Mouse (Mus musculus) layer of hippocampus, postnatal 36 days (tissue): Measurements from ENCODE around the gene Map4k5. TPM values are rescaled to one million over a fixed set of nuclear protein-coding genes. Genes with fewer than 3 reads are reported as not detected.

Experiments used
- DNase-seq, 2 experiments: peaks; one replicate each; pipeline ENCODE4 v3.0.0; 2022
- total RNA-seq, 2 experiments: library from RNA; stranded (reverse); gene quantifications; 2 replicates each; pipeline ENCODE4 v1.2.3; 2021

Map4k5 gene
- total RNA-seq, 2 experiments from 2014 or later: 46.8 to 50.3 TPM

DNA sequence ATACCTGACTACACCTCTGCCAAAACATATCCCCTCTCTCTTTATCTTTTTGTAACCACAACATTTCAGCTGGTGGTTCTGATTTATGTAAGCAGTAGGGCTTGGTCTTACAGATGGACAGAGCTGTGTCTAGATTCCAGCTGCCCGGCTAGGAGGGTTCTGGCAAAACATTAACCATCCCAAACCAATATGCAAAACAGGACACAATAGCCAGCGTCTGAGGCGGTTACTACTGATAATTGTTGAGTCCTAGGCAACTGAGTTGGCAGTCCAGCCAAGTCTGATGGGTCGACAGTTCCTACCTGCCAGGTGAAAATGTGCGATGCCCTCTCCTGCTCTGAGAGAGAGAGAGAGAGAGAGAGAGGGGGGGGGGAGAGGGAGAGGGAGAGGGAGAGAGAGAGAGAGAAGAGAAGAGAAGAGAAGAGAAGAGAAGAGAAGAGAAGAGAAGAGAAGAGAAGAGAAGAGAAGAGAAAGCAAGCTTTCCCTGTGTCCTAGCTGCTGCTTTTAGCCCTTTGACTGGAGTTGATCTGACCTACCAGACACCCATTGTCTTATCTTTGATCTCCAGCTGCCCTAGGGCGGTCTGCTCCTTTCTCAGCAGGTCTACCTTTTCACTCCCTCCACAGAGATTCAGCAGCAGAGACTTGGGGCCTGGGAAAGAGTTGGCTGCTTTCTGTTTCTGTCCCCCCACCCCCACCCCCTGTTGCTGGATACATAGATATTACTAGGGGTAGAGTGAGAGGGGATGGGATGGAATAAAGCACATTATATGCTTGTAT is 109.6 kb downstream of the Map4k5 start:
- no peak for DNase-seq

GRCm38 (mm10) chr12:69781935-69782650 is 110.9 kb downstream of the Map4k5 start:
- no peak for DNase-seq

- DNase-seq: no peak
Observed at GRCm38 (mm10) chr12:69781480-69781879, 111.5 kb downstream of the Map4k5 start.

- no peak for DNase-seq
Observed at GRCm38 (mm10) chr12:69777957-69778356, 115.0 kb downstream of the Map4k5 start.

- no peak for DNase-seq
Observed at GRCm38 (mm10) chr12:69777341-69777730, 115.7 kb downstream of the Map4k5 start.

GRCm38 (mm10) chr12:69776607-69777340 is 116.2 kb downstream of the Map4k5 start:
- DNase-seq: no peak

- DNase-seq: no peak
Observed at GRCm38 (mm10) chr12:69768841-69769240, 124.2 kb downstream of the Map4k5 start.

- DNase-seq: no peak
Observed at GRCm38 (mm10) chr12:69767476-69768258, 125.3 kb downstream of the Map4k5 start.

- no peak for DNase-seq
Observed at GRCm38 (mm10) chr12:69766185-69766904, 126.7 kb downstream of the Map4k5 start.

DNA sequence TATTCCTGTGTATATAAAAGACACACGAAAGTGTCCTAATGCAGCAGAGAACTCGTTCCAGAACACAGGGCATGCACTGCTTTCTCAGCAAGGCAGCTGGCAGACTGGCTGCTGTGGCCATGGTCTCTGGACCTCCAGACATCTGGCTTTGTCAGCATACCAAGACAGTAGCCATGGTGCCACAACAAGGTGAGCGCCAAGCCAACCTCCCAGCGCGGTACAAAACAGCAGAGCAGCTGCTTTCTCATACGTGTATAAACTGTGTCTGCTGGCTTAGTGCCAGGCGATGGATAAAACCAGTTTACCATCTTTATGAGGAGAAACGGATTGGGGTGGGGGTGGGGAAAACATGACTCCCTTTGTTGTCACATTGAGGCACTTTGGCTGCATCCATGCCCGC is 127.5 kb downstream of the Map4k5 start:
- no peak for DNase-seq

GRCm38 (mm10) chr12:69761603-69762002 is 131.4 kb downstream of the Map4k5 start:
- DNase-seq: no peak

GRCm38 (mm10) chr12:69760743-69761406 is 132.1 kb downstream of the Map4k5 start:
- no peak for DNase-seq

DNA sequence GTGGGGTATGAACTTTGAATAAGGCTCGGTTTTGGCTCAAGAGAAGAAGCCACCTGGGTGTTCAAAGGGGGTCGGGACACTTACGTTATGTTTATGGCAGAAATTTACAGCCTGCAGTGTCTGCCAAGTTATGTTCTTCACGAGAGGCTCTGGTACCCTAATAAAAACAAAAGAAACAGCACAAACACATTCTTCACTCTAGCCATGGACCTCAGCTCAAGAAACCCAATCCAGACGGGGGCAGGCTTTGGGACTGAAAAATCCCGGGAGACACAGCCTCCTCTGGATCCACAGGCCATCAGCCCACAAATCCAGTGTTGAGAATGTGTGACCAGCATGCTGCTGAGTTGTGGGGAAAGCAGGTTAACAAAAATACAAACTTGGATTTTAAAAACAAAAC is 133.0 kb downstream of the Map4k5 start:
- DNase-seq: no peak

DNA sequence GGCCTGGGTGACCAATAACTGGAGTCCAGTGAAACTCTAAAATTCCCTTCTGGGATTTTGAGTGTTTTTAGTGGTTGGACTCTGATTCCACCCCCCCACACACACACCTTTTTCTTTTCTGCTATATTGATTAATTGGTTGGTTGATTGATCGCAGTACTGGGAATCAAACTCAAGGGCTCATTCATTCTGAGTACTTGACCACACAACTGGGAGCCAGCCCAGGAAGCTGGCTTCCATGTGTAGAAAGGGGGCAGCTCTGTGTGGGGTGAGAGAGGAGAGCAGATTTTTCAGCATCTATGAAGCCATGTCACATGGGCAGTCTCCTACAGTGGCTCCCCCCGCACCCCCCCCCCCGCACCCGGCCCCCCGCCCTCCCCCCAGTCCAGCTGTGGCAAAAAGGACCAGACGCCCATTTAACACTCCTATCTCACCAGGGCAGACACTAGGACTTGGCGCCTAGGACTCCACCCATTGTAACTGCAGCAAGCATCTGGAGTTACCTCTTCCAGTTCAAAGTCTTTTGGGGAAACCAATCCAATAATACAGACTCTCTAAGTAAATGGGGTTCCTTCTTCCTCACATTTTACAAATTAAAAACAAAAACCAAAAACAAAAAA is 133.6 kb downstream of the Map4k5 start:
- no peak for DNase-seq

- no peak for DNase-seq
Observed at GRCm38 (mm10) chr12:69758221-69759185, 134.5 kb downstream of the Map4k5 start.

DNA sequence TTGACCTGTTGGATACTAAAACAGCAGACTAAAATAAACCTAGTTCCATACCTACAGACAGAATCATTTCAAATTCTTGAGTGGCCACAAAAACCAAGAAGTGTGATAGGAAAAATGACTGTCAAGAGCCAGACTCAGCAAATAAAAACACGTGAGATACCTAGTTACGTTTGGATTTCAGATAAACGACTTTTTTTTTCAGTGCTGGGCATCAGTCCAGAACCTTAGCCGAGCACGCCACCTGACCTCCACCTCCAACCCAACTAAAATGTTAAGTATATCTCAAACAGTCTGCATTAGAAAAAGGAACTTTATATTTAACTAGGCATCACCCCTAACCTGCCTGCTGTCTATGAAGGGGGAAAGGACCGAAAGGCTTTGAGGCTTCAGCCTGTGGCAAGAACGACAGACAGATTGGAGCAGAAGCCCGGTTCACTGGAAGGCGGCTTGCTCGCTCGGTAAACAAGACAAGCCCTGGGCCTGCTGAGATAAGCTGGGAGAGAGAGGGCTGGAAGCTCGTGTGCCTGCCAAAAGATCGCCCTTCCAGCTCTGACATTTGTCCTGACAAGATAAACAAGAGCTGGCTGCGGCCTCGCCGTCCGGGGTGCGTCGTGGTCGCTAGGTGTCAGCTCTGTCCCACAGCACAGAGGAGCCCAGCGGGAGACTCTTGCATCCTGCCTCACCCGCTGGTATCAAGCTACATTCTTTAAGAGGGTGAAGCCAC is 135.4 kb downstream of the Map4k5 start:
- DNase-seq: peak; percentile 56 to 59

- DNase-seq: no peak
Observed at GRCm38 (mm10) chr12:69756015-69756414, 137.0 kb downstream of the Map4k5 start.

GRCm38 (mm10) chr12:69753936-69754335 is 139.1 kb downstream of the Map4k5 start:
- DNase-seq: no peak
